Mouse (Mus musculus) midbrain, embryonic 12.5 days (tissue): ENCODE results near the gene Me1. TPM values are rescaled to one million over a fixed set of nuclear protein-coding genes. Genes with fewer than 3 reads are reported as not detected.

Experiments used
- ATAC-seq: fragments of 200-750 bp; cut with Nextera tagmentation; 2 replicates; pipeline ENCODE4 v1.8.0; 2017; ENCODE audit warnings: low read depth, moderate TSS enrichment, moderate library complexity; ENCODE audit not compliant: low FRiP score
- H3K27ac ChIP-seq: fragments of 300-500 bp; sonication (generic); replicated peaks from 2 replicates; pipeline ENCODE4 v1.5.1; 2016; ENCODE audit warnings: mild to moderate bottlenecking
- H3K27me3 ChIP-seq: fragments of 300-500 bp; sonication (generic); 2 replicates; pipeline ENCODE4 v1.6.1; 2016; ENCODE audit warnings: mild to moderate bottlenecking
- H3K36me3 ChIP-seq: fragments of 300-500 bp; sonication (generic); 2 replicates; pipeline ENCODE4 v1.6.1; 2016
- H3K4me1 ChIP-seq: fragments of 300-500 bp; sonication (generic); 2 replicates; pipeline ENCODE4 v1.6.1; 2016
- H3K4me2 ChIP-seq: fragments of 300-500 bp; sonication (generic); replicated peaks from 2 replicates; pipeline ENCODE4 v1.6.1; 2016; ENCODE audit warnings: mild to moderate bottlenecking, moderate library complexity
- H3K4me3 ChIP-seq: fragments of 300-500 bp; sonication (generic); 2 replicates; pipeline ENCODE4 v1.5.1; 2016; ENCODE audit warnings: mild to moderate bottlenecking
- H3K9ac ChIP-seq: fragments of 300-500 bp; sonication (generic); replicated peaks from 2 replicates; pipeline ENCODE4 v1.6.1; 2016; ENCODE audit warnings: mild to moderate bottlenecking, moderate library complexity
- H3K9me3 ChIP-seq: fragments of 300-500 bp; sonication (generic); 2 replicates; pipeline ENCODE4 v1.6.1; 2016; ENCODE audit warnings: mild to moderate bottlenecking
- WGBS: fragments of 180-500 bp; shearing (Covaris S2); methylation state at CpG from one replicate; pipeline ENCODE4 v1.1.7; 2016; 5-methylcytosine and 5-hydroxymethylcytosine counted together
- polyA plus RNA-seq: library from polyadenylated mRNA; unstranded; fragments of >200 nt; fragmentation: Nextera tagmentation; extraction: Ambion mirVana; gene quantifications from 2 replicates; pipeline ENCODE4 v1.2.1, GENCODE M21; 2016

The Me1 gene
- polyA plus RNA-seq: 17.1 TPM in 2 replicates

DNA sequence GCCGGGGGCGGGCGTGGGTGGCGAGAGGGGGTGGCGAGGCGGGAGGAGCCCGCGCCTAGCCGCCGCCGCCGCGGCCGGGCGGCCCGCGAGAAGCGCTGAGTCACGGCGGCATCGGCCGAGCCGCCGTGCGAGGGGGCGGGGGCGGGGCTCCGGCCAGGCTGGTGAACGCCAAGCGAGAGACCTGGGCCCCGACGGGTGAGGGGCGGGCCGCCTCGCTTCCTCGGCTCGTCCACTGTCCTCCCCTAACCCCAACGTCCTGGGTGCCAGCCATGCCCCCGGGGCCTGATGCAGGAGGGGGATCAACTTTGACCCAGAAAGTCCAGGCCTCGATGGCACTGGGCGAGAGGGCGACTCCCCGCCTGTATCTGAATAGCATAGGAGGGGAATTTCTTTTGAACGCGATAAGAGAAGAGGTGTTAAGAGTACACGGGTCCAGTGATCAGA lies at the start of gene Me1:
Gene Me1, minus strand, starts transcription at position 136 of the 444 bp plus-strand sequence.
- WGBS: under 1% methylated on average over 30 of the region's 46 CpGs
- Histone ChIP-seq H3K9ac (peak within 1 kb of the TSS; percentile 76), H3K4me2 (peak within 1 kb of the TSS; percentile 94), H3K36me3 (no peaks in the 10 kb centered on the region), H3K4me1 (0 out of 2 replicates have a peak, but pooled peaks cover 3% of the 10 kb centered on the region), H3K27me3 (0 out of 2 replicates have a peak, but pooled peaks cover 3% of the 10 kb centered on the region), H3K27ac (0 out of 2 replicates have a peak within 1 kb of the TSS, but pooled peaks have one; percentile 42), H3K4me3 (peak within 1 kb of the TSS; percentile 82), H3K9me3 (no peaks in the 10 kb centered on the region)
- peak; percentile 90 for ATAC-seq

DNA sequence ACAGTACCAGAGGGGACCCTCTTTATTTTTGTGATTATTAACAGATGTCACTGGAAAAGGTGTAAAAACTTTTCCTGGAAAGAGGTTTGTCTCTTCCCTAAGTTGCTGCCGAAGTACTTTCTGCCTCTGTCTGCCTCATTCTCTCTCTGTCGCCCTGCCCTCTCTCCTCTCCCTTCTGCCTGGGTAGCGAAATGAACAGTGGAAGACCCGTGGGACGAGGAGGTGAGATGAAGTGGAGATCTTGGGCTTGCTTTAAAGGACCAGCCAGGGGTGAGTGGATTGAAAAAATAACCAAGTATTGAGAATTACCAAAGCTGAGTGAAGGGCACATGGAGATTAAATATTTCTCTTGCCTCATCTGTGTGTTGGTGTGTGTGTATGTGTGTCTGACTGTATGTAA lies 48.3 kb upstream of the Me1 start:
- Histone ChIP-seq H3K9ac (no peak overlapping the region), H3K27ac (no peak overlapping the region), H3K27me3 (peaks cover 17% of the 10 kb centered on the region), H3K4me3 (no peak overlapping the region), H3K9me3 (no peaks in the 10 kb centered on the region), H3K36me3 (no peaks in the 10 kb centered on the region), H3K4me2 (peak overlapping the region; percentile 67), H3K4me1 (peaks cover 9% of the 10 kb centered on the region; the same call in 1 of the 2 replicates)
- 36% methylated on average over 5 of the region's 5 CpGs for WGBS
- ATAC-seq: no peak

GRCm38 (mm10) chr9:86742959-86743911 lies 47.5 kb upstream of the Me1 start, which contains the start of gene Prss35:
TSS of gene Prss35 (plus strand) at chr9:86743649.
- no peaks in the 10 kb centered on the region for H3K36me3 ChIP-seq
- WGBS: 1% methylated on average over 19 of the region's 19 CpGs

GRCm38 (mm10) chr9:86739971-86740370 lies 44.2 kb upstream of the Me1 start:
- Histone ChIP-seq H3K9ac (no peak overlapping the region), H3K9me3 (no peaks in the 10 kb centered on the region), H3K4me2 (no peak overlapping the region), H3K4me3 (no peak overlapping the region), H3K27me3 (peaks cover 17% of the 10 kb centered on the region), H3K4me1 (peaks cover 9% of the 10 kb centered on the region; the same call in 1 of the 2 replicates), H3K27ac (no peak overlapping the region), H3K36me3 (no peaks in the 10 kb centered on the region)
- no peak for ATAC-seq
- WGBS: 5% methylated on average over 3 of the region's 3 CpGs

More at GRCm38 (mm10) chr9:86742959-86743911, 47.5 kb upstream of the Me1 start, which contains the start of gene Prss35:
- no peaks in the 10 kb centered on the region for H3K9me3 ChIP-seq
- H3K4me2 ChIP-seq: peak within 1 kb of the TSS; percentile 67
- peaks cover 9% of the 10 kb centered on the region; the same call in 1 of the 2 replicates for H3K4me1 ChIP-seq
- H3K27ac ChIP-seq: no peak within 1 kb of the TSS
- H3K4me3 ChIP-seq: peak within 1 kb of the TSS; percentile 38
- peaks cover 17% of the 10 kb centered on the region for H3K27me3 ChIP-seq
- peak; percentile 86 for ATAC-seq
- peak within 1 kb of the TSS; percentile 47; the same call in 1 of the 2 replicates for H3K9ac ChIP-seq

GRCm38 (mm10) chr9:86738801-86739200 lies 43.0 kb upstream of the Me1 start:
- Histone ChIP-seq H3K27me3 (peaks cover 7% of the 10 kb centered on the region; the same call in 1 of the 2 replicates), H3K4me3 (no peak overlapping the region), H3K9ac (no peak overlapping the region), H3K4me2 (no peak overlapping the region), H3K9me3 (no peaks in the 10 kb centered on the region), H3K4me1 (peaks cover 9% of the 10 kb centered on the region; the same call in 1 of the 2 replicates), H3K36me3 (no peaks in the 10 kb centered on the region), H3K27ac (no peak overlapping the region)
- no peak for ATAC-seq
- WGBS: 94% methylated on average over 8 of the region's 8 CpGs

- Histone ChIP-seq H3K27me3 (0 out of 2 replicates have a peak, but pooled peaks cover 6% of the 10 kb centered on the region), H3K36me3 (no peaks in the 10 kb centered on the region), H3K4me3 (no peak overlapping the region), H3K27ac (no peak overlapping the region), H3K9ac (no peak overlapping the region), H3K4me1 (peaks cover 4% of the 10 kb centered on the region; the same call in 1 of the 2 replicates), H3K9me3 (no peaks in the 10 kb centered on the region), H3K4me2 (no peak overlapping the region)
- ATAC-seq: no peak
- 87% methylated on average over 1 of the region's 1 CpGs for WGBS
These were observed 42.3 kb upstream of the Me1 start for GRCm38 (mm10) chr9:86738067-86738466.

GRCm38 (mm10) chr9:86736991-86737390 lies 41.2 kb upstream of the Me1 start:
- ATAC-seq: no peak
- WGBS: 96% methylated on average over 4 of the region's 4 CpGs
- Histone ChIP-seq H3K27me3 (no peaks in the 10 kb centered on the region), H3K27ac (no peak overlapping the region), H3K9me3 (no peaks in the 10 kb centered on the region), H3K36me3 (no peaks in the 10 kb centered on the region), H3K9ac (no peak overlapping the region), H3K4me2 (no peak overlapping the region), H3K4me3 (no peak overlapping the region), H3K4me1 (no peaks in the 10 kb centered on the region)

DNA sequence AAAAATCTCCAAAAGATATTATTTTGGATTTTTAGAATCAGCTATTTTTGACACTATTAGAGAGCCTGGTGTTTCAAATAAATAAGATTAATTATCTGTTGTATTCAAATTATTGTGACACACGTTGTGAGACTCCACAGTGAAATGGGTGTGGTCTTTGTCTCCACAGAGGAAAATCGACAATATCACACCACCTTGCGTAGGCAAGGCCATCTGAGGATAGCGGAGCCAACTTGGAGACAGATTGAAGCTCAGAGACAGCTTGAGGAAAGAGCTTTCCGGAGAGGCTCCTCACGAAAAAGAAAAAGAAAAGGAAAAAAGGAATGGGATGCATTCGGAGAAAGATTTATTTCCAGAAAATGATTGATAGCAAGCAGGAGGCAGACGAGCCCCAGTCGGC lies 39.0 kb upstream of the Me1 start:
- no peak overlapping the region for H3K4me2 ChIP-seq
- no peak overlapping the region for H3K27ac ChIP-seq
- no peak overlapping the region for H3K9ac ChIP-seq
- H3K4me3 ChIP-seq: no peak overlapping the region
- 84% methylated on average over 9 of the region's 9 CpGs for WGBS
- H3K27me3 ChIP-seq: no peaks in the 10 kb centered on the region
- no peak for ATAC-seq
- H3K9me3 ChIP-seq: no peaks in the 10 kb centered on the region
- no peaks in the 10 kb centered on the region for H3K4me1 ChIP-seq
- H3K36me3 ChIP-seq: no peaks in the 10 kb centered on the region

- Histone ChIP-seq H3K4me3 (no peak overlapping the region), H3K9ac (no peak overlapping the region), H3K27me3 (no peaks in the 10 kb centered on the region), H3K9me3 (no peaks in the 10 kb centered on the region), H3K36me3 (no peaks in the 10 kb centered on the region), H3K27ac (no peak overlapping the region), H3K4me2 (no peak overlapping the region), H3K4me1 (no peaks in the 10 kb centered on the region)
- ATAC-seq: no peak
These were observed 38.6 kb upstream of the Me1 start for GRCm38 (mm10) chr9:86734357-86734756.

DNA sequence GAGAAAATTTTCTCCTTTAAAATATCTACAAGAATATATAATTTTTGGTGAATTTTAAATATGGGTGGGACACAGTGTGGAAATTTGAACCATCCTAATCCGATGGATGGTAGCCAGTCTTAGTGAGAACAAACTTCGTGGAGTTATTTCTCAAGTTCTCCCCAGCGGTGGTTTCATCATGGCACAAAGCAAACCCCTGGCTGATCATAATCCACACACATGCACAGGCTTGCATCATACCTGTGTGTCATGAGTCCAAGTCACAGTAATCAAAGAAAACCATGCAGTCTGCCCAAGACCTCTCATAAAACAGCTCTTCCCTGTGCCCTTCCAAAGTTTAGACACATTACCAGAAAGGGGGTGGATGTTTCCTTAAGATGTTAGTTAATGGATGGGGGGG lies 34.1 kb upstream of the Me1 start:
- WGBS: 90% methylated on average over 3 of the region's 3 CpGs
- ATAC-seq: no peak
- H3K4me1 ChIP-seq: peaks cover 13% of the 10 kb centered on the region; the same call in 1 of the 2 replicates
- H3K4me3 ChIP-seq: no peak overlapping the region
- no peaks in the 10 kb centered on the region for H3K9me3 ChIP-seq
- no peak overlapping the region for H3K9ac ChIP-seq
- no peak overlapping the region for H3K27ac ChIP-seq
- H3K27me3 ChIP-seq: no peaks in the 10 kb centered on the region
- no peaks in the 10 kb centered on the region for H3K36me3 ChIP-seq
- H3K4me2 ChIP-seq: no peak overlapping the region

- Histone ChIP-seq H3K4me1 (peaks cover 13% of the 10 kb centered on the region; the same call in 1 of the 2 replicates), H3K9ac (no peak overlapping the region), H3K4me2 (no peak overlapping the region), H3K27me3 (no peaks in the 10 kb centered on the region), H3K9me3 (no peaks in the 10 kb centered on the region), H3K27ac (no peak overlapping the region), H3K4me3 (no peak overlapping the region), H3K36me3 (no peaks in the 10 kb centered on the region)
- ATAC-seq: no peak
- 73% methylated on average over 1 of the region's 1 CpGs for WGBS
These were observed 33.3 kb upstream of the Me1 start for GRCm38 (mm10) chr9:86729084-86729483.

DNA sequence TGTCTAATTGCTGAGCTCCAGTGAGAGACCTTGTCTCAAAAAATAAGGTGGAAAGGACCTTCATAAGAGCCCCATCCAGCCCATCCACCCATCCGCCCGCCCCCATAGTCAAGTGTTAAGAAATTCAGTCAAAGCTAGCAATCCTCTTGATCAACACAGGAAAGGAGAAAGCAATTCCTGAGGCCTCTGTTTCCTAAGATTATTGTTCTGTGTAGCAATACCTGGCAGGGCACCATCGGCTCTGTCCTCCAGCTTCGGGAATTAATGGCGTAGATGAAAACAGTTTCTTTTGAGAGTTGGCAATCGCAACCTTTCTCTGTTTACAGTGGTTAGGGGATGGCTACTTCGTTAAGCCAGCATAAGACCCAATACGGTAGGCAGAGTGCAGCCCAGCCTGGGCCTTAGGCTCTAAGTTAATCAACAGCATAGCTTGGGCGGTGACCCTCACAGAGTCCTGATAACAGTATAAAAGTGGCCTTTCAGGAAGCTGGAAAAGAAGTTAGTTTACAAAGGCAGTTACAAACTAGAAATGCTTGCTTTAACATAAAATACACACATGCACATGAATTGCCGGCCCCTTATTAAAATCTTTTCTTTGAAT lies 32.6 kb upstream of the Me1 start:
- Histone ChIP-seq H3K4me1 (peaks cover 13% of the 10 kb centered on the region; the same call in 1 of the 2 replicates), H3K27me3 (no peaks in the 10 kb centered on the region), H3K36me3 (no peaks in the 10 kb centered on the region), H3K4me2 (no peak overlapping the region), H3K9me3 (no peaks in the 10 kb centered on the region), H3K4me3 (no peak overlapping the region), H3K27ac (no peak overlapping the region), H3K9ac (no peak overlapping the region)
- 86% methylated on average over 10 of the region's 10 CpGs for WGBS
- no peak for ATAC-seq
